Mouse (Mus musculus) cerebellum, adult 2 months (tissue): ENCODE data around the gene Susd3.

Experiments used
- CTCF ChIP-seq: fragments of 200-500 bp; IDR thresholded peaks from 2 replicates; pipeline ENCODE4 v1.5.1; 2011; ENCODE audit warnings: low read depth, mild to moderate bottlenecking, control low read depth, low read length, moderate library complexity, borderline replicate concordance; ENCODE audit not compliant: insufficient read depth
- POLR2A ChIP-seq: fragments of 200-500 bp; IDR thresholded peaks from 2 replicates; pipeline ENCODE4 v1.6.1; 2011; ENCODE audit warnings: low read length, control low read depth, borderline replicate concordance; ENCODE audit not compliant: insufficient read depth

- no peak for TF ChIP-seq CTCF
- no peak for TF ChIP-seq POLR2A
Observed at GRCm38 (mm10) chr13:49225633-49226032, 22.9 kb downstream of the Susd3 start.
